Mouse (Mus musculus) cerebellum, adult 18-20 months (tissue): ENCODE data around the gene Hist1h2ac.
"Not testable (repeated sequence)": the region's sequence is repeated elsewhere in the genome, so short reads cannot be mapped to it uniquely, and the experiment has no call there.

Experiments
- DNase-seq, 2 experiments: peaks; one replicate each; pipeline ENCODE4 v3.0.0; 2021

The Hist1h2ac gene

GRCm38 (mm10) chr13:23683755-23684281, at the start of gene Hist1h2ac, which contains the start of gene Hist1h2bc:
Gene Hist1h2ac, minus strand, starts transcription at chr13:23683948.
Gene Hist1h2bc, plus strand, starts transcription at chr13:23684199.
- peak; percentile 68 to 78 for DNase-seq

GRCm38 (mm10) chr13:23732156-23732804, 48.5 kb upstream of the Hist1h2ac start:
- DNase-seq, result peak; percentile 33 to 40

- no peak for DNase-seq
Measured at GRCm38 (mm10) chr13:23730479-23730878, 46.7 kb upstream of the Hist1h2ac start.

GRCm38 (mm10) chr13:23729706-23730105, 46.0 kb upstream of the Hist1h2ac start:
- no peak for DNase-seq

- DNase-seq, result no peak
Measured at GRCm38 (mm10) chr13:23729192-23729525, 45.4 kb upstream of the Hist1h2ac start.

- DNase-seq, result no peak
Measured at GRCm38 (mm10) chr13:23728472-23729191, 44.9 kb upstream of the Hist1h2ac start.

- DNase-seq, result no peak
Measured at GRCm38 (mm10) chr13:23725213-23725612, 41.5 kb upstream of the Hist1h2ac start.

- no peak for DNase-seq
Measured at GRCm38 (mm10) chr13:23724239-23724638, 40.5 kb upstream of the Hist1h2ac start.

- DNase-seq, result not testable (repeated sequence)
Measured at GRCm38 (mm10) chr13:23717593-23718245, 34.0 kb upstream of the Hist1h2ac start.

- no peak for DNase-seq
Measured at GRCm38 (mm10) chr13:23717176-23717575, 33.4 kb upstream of the Hist1h2ac start.

GRCm38 (mm10) chr13:23716261-23717042, 32.7 kb upstream of the Hist1h2ac start:
- DNase-seq, result no peak

- DNase-seq, result peak; percentile 13 to 16
Measured at GRCm38 (mm10) chr13:23710374-23711089, 26.8 kb upstream of the Hist1h2ac start, which contains the start of gene Hfe. Gene Hfe, minus strand, starts transcription at chr13:23710854.

GRCm38 (mm10) chr13:23709714-23710373, 26.1 kb upstream of the Hist1h2ac start:
- no peak for DNase-seq

- DNase-seq, result no peak
Measured at GRCm38 (mm10) chr13:23708654-23709053, 24.9 kb upstream of the Hist1h2ac start.

GRCm38 (mm10) chr13:23708041-23708440, 24.3 kb upstream of the Hist1h2ac start:
- DNase-seq, result no peak

- DNase-seq, result no peak
Measured at GRCm38 (mm10) chr13:23706771-23707170, 23.0 kb upstream of the Hist1h2ac start.

GRCm38 (mm10) chr13:23705751-23706356, 22.1 kb upstream of the Hist1h2ac start:
- DNase-seq, result no peak

GRCm38 (mm10) chr13:23702801-23703200, 19.1 kb upstream of the Hist1h2ac start:
- not testable (repeated sequence) for DNase-seq

- no peak for DNase-seq
Measured at GRCm38 (mm10) chr13:23702220-23702619, 18.5 kb upstream of the Hist1h2ac start.

GRCm38 (mm10) chr13:23700786-23701520, 17.2 kb upstream of the Hist1h2ac start:
- DNase-seq, result peak; percentile 64 to 72
